Mouse (Mus musculus) stomach, embryonic 15.5 days (tissue): Measurements from ENCODE around the gene Ckap2. TPM values are rescaled to one million over a fixed set of nuclear protein-coding genes. Genes with fewer than 3 reads are reported as not detected.
"Not testable (repeated sequence)": the region's sequence is repeated elsewhere in the genome, so short reads cannot be mapped to it uniquely, and the experiment has no call there.

ENCODE experiments used
- ATAC-seq: fragments of 200-750 bp; cut with Nextera tagmentation; 2 replicates; pipeline ENCODE4 v1.8.0; 2017; ENCODE audit warnings: low read depth, moderate number of reproducible peaks, moderate TSS enrichment; ENCODE audit not compliant: insufficient read depth, low FRiP score
- H3K27ac ChIP-seq: fragments of 300-500 bp; sonication (generic); 2 replicates; pipeline ENCODE4 v1.5.1; 2015; ENCODE audit warnings: mild to moderate bottlenecking, inconsistent platforms
- H3K27me3 ChIP-seq: fragments of 300-500 bp; sonication (generic); replicated peaks from 2 replicates; pipeline ENCODE4 v1.6.1; 2015; ENCODE audit warnings: inconsistent platforms
- H3K36me3 ChIP-seq: fragments of 300-500 bp; sonication (generic); 2 replicates; pipeline ENCODE4 v1.6.1; 2015; ENCODE audit warnings: inconsistent platforms
- H3K4me1 ChIP-seq: fragments of 300-500 bp; sonication (generic); 2 replicates; pipeline ENCODE4 v1.6.1; 2015; ENCODE audit warnings: inconsistent platforms
- H3K4me2 ChIP-seq: fragments of 300-500 bp; sonication (generic); 2 replicates; pipeline ENCODE4 v1.6.1; 2015; ENCODE audit warnings: mild to moderate bottlenecking, inconsistent platforms
- H3K4me3 ChIP-seq: fragments of 300-500 bp; sonication (generic); replicated peaks from 2 replicates; pipeline ENCODE4 v1.5.1; 2015; ENCODE audit warnings: inconsistent platforms
- H3K9ac ChIP-seq: fragments of 300-500 bp; sonication (generic); 2 replicates; pipeline ENCODE4 v1.6.1; 2015; ENCODE audit warnings: inconsistent platforms
- H3K9me3 ChIP-seq: fragments of 300-500 bp; sonication (generic); 2 replicates; pipeline ENCODE4 v1.6.1; 2016; ENCODE audit warnings: inconsistent platforms
- WGBS: fragments of 180-500 bp; shearing (Covaris S2); methylation state at CpG from one replicate; pipeline ENCODE4 v1.1.7; 2015; 5-methylcytosine and 5-hydroxymethylcytosine counted together
- polyA plus RNA-seq: library from polyadenylated mRNA; unstranded; fragments of >200 nt; fragmentation: Nextera tagmentation; extraction: Ambion mirVana; gene quantifications from 2 replicates; pipeline ENCODE4 v1.2.1, GENCODE M21; 2015

The Ckap2 gene
- polyA plus RNA-seq, 1 experiment from 2014 or later: 42.1 TPM

GRCm38 (mm10) chr8:22147706-22148366 lies 37.8 kb downstream of the Ckap2 start:
- Histone ChIP-seq H3K9me3 (no peaks in the 10 kb centered on the region), H3K36me3 (no peaks in the 10 kb centered on the region; the same call in 1 of the 2 replicates), H3K27me3 (no peaks in the 10 kb centered on the region), H3K9ac (no peak overlapping the region), H3K27ac (no peak overlapping the region), H3K4me3 (no peak overlapping the region), H3K4me1 (no peaks in the 10 kb centered on the region), H3K4me2 (no peak overlapping the region)
- WGBS: 80% methylated on average over 9 of the region's 9 CpGs
- no peak for ATAC-seq

DNA sequence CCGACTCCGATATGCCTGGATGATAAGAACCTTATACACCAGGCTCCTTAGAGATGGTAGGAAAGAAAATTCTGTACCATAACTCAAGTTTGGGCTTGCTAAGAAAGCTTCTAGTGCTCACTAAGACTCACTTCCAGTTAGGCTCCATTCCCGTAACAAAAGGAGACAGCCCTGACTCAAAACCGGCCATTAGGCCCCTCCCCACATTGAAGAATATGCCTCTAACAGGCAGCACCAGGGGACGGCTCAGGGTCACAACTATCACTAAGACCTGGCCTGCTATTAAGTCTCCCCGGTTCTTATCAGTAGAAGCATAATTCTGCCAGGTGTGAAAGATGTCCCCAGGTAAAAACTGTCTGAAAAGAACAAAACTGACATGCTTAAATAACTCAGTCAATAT lies 39.8 kb downstream of the Ckap2 start:
- 76% methylated on average over 6 of the region's 6 CpGs for WGBS
- H3K9ac ChIP-seq: no peak overlapping the region
- H3K4me1 ChIP-seq: no peaks in the 10 kb centered on the region
- no peak overlapping the region for H3K27ac ChIP-seq
- H3K4me2 ChIP-seq: no peak overlapping the region
- ATAC-seq: no peak
- no peak overlapping the region for H3K4me3 ChIP-seq
- H3K36me3 ChIP-seq: no peaks in the 10 kb centered on the region; the same call in 1 of the 2 replicates
- H3K9me3 ChIP-seq: no peaks in the 10 kb centered on the region
- H3K27me3 ChIP-seq: no peaks in the 10 kb centered on the region

DNA sequence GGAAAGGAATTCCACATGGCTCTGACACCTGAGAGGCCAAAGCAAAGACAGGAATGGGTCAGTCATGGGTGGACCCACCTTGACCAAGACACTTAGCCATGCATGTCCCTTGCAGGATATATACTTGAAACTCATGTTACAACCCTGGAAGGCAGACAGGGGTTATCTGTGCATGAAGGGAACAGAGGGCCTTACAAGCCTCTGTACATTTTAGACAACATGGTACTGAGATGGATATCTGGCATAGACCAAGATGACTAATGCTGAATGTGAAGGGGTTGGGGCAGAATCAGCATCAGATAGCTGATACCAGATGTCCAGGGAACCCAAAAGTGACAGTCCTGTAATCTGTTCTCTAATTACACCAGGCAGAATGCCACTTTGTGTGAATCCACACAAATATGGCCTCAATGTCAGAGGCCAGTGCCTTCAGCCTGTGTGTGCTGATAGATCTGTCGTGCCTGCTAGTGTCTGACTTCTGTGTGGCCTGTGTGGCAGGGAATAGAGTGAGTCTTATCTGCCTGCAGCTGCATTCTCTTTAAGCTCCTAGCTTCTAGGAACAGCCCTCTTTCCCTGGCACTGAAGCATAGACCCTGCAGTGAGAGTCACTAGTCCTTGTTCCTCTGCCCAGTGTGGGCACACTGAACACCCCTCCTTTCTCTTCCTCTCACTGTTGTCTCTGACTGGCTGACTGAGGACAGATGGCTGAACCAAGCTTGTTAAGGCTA lies 41.7 kb downstream of the Ckap2 start:
- Histone ChIP-seq H3K36me3 (no peaks in the 10 kb centered on the region; the same call in 1 of the 2 replicates), H3K9ac (no peak overlapping the region), H3K27ac (no peak overlapping the region), H3K4me3 (no peak overlapping the region), H3K27me3 (no peaks in the 10 kb centered on the region), H3K4me1 (no peaks in the 10 kb centered on the region), H3K9me3 (no peaks in the 10 kb centered on the region), H3K4me2 (no peak overlapping the region)
- peak; percentile 35; the same call in 1 of the 2 replicates for ATAC-seq
- WGBS: 71% methylated on average over 1 of the region's 1 CpGs

DNA sequence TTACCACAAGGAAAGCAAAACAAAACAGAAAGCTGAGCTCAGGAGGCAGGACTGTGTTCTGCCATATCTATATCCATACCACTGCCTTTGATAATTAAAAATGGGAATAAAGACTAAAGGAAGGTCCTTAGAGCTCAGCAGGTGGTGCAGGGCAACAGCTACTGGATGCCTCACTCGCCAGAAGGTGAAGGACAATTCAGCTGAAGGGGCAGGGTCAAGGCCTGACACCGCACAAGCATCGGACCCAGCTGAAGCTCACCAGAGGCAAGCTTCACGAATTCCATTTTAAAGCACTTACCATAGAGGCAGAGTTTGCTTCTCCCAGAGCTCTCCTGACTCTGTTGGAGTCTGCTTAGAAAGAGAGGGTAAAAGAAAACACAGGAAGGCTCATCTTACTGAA lies 43.0 kb downstream of the Ckap2 start:
- WGBS: 87% methylated on average over 4 of the region's 4 CpGs
- Histone ChIP-seq H3K9me3 (no peaks in the 10 kb centered on the region), H3K4me3 (no peak overlapping the region), H3K4me2 (no peak overlapping the region), H3K4me1 (no peaks in the 10 kb centered on the region), H3K36me3 (no peaks in the 10 kb centered on the region), H3K27me3 (no peaks in the 10 kb centered on the region), H3K9ac (no peak overlapping the region), H3K27ac (no peak overlapping the region)
- ATAC-seq: no peak

- no peak for ATAC-seq
- Histone ChIP-seq H3K9me3 (no peaks in the 10 kb centered on the region), H3K27ac (no peak overlapping the region), H3K4me2 (no peak overlapping the region), H3K36me3 (no peaks in the 10 kb centered on the region), H3K4me3 (no peak overlapping the region), H3K27me3 (no peaks in the 10 kb centered on the region), H3K9ac (no peak overlapping the region), H3K4me1 (no peaks in the 10 kb centered on the region)
- 89% methylated on average over 4 of the region's 4 CpGs for WGBS
Observed at GRCm38 (mm10) chr8:22141836-22142385, 43.7 kb downstream of the Ckap2 start.

DNA sequence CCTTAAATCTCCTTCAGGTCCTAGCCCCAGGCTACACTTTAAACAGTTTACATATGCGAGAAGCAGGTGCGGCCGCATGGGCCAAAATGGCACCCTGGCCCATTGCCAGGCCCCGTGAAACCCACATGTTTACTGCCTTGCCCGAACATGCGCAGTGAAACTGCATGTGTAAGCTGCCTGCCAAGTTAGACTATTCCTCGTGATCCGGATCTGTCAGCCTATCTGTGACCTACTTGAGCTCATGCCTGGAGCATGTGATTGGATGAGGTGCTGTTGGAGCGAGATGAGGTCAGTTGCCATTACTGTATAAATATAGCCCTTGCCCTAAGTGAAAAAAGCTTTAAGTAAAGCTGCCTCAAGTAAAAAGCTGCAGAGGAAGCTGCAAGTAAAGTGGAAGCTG lies 49.2 kb downstream of the Ckap2 start:
- not testable (repeated sequence) for H3K9ac ChIP-seq, H3K27ac ChIP-seq, H3K27me3 ChIP-seq, H3K36me3 ChIP-seq, H3K4me3 ChIP-seq, H3K9me3 ChIP-seq, H3K4me1 ChIP-seq, H3K4me2 ChIP-seq, ATAC-seq
- 65% methylated on average over 9 of the region's 9 CpGs for WGBS

DNA sequence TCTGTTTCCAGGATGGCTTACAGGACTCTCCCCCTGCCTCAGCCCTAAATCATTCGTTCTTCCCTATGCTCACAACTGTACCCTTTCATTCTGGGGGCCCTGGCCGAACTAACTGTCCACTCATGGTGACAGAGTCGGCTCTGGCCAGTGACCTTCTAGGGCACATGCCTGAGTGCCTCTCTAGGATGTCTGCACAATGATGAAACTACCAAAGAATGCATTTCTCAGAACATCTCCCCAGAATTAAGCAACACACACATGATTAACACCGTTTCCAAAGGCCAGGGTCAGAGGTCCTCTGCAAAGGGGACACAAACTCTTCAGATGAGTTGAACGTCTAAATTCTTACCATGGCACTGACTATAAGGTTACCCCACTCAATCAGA lies 50.9 kb downstream of the Ckap2 start:
- no peak for ATAC-seq
- 70% methylated on average over 5 of the region's 5 CpGs for WGBS
- H3K4me2 ChIP-seq: no peak overlapping the region
- 0 out of 2 replicates have a peak, but pooled peaks cover 4% of the 10 kb centered on the region for H3K4me1 ChIP-seq
- no peaks in the 10 kb centered on the region for H3K9me3 ChIP-seq
- no peak overlapping the region for H3K27ac ChIP-seq
- H3K27me3 ChIP-seq: no peaks in the 10 kb centered on the region
- H3K4me3 ChIP-seq: no peak overlapping the region
- no peak overlapping the region for H3K9ac ChIP-seq
- H3K36me3 ChIP-seq: no peaks in the 10 kb centered on the region

- H3K9ac ChIP-seq: no peak overlapping the region
- no peak overlapping the region for H3K27ac ChIP-seq
- no peak overlapping the region for H3K4me2 ChIP-seq
- WGBS: 88% methylated on average over 7 of the region's 7 CpGs
- ATAC-seq: peak; percentile 91; the same call in 1 of the 2 replicates
- no peaks in the 10 kb centered on the region for H3K36me3 ChIP-seq
- no peaks in the 10 kb centered on the region for H3K27me3 ChIP-seq
- H3K9me3 ChIP-seq: no peaks in the 10 kb centered on the region
- H3K4me3 ChIP-seq: no peak overlapping the region
- 0 out of 2 replicates have a peak, but pooled peaks cover 4% of the 10 kb centered on the region for H3K4me1 ChIP-seq
Observed at GRCm38 (mm10) chr8:22134078-22134749, 51.4 kb downstream of the Ckap2 start.

- H3K4me2 ChIP-seq: no peak overlapping the region
- H3K27ac ChIP-seq: no peak overlapping the region
- 0 out of 2 replicates have a peak, but pooled peaks cover 10% of the 10 kb centered on the region for H3K36me3 ChIP-seq
- no peaks in the 10 kb centered on the region for H3K27me3 ChIP-seq
- 65% methylated on average over 12 of the region's 12 CpGs for WGBS
- H3K4me1 ChIP-seq: 0 out of 2 replicates have a peak, but pooled peaks cover 4% of the 10 kb centered on the region
- peak; percentile 75 for ATAC-seq
- H3K9me3 ChIP-seq: no peaks in the 10 kb centered on the region
- H3K9ac ChIP-seq: no peak overlapping the region
- H3K4me3 ChIP-seq: no peak overlapping the region
Observed at GRCm38 (mm10) chr8:22132062-22132461, 53.6 kb downstream of the Ckap2 start.

DNA sequence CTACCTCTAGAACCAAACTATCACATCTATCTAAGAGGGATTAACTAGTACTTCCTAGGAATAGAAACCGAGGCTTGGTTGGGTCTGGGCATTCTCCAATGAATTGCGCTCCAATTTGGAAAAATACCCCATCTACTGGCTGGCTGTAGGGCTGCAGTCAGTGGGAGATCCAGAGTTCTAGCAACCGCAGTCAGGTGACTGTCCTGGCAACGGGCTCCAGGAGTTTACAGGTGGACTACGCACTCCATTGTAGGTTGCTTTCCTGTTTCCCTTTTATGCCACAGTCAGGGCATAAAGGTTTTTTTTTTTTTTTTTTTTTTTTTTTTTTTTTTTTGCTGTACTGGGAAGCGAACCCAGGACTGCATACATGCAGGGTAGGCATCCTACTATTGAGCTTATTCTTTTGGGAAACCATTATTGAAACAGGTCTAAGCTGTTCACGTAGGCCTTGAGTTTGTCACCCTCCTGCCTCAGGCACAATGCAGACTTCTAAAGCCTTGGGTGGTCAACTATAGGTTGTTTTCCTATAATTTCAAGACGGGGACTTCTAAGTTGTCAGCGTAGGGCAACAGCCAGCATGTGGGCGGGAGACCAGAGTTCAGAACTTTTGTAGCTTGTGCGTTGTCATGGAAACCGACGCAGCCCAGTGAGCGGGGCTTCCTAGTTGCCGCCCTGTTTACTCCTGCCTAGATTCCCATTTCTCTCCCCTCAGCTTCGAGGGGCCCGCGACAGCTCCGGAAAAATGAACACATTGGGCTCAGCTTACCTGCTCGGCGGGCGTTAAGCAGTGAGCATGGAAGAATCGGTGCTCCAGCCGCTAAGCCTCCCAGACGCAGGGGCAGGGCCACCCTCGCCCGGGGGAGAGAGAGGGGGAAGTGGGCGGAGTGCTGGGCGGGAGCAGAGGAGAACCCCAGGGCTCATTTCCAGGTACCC lies 61.1 kb downstream of the Ckap2 start, which contains the start of gene Nek5:
Gene Nek5, minus strand, starts transcription at position 834 of the 933 bp plus-strand sequence.
- Histone ChIP-seq H3K9ac (0 out of 2 replicates have a peak within 1 kb of the TSS, but pooled peaks have one; percentile 1), H3K4me1 (no peaks in the 10 kb centered on the region; the same call in 1 of the 2 replicates), H3K36me3 (0 out of 2 replicates have a peak, but pooled peaks cover 10% of the 10 kb centered on the region), H3K4me3 (peak within 1 kb of the TSS; percentile 51), H3K27ac (no peak within 1 kb of the TSS), H3K4me2 (peak within 1 kb of the TSS; percentile 91), H3K27me3 (no peaks in the 10 kb centered on the region), H3K9me3 (no peaks in the 10 kb centered on the region)
- WGBS: 2% methylated on average over 29 of the region's 29 CpGs
- peak; percentile 74 for ATAC-seq
